21 mouse cellular contexts compared by ENCODE assay signal in the genomic region with DNA sequence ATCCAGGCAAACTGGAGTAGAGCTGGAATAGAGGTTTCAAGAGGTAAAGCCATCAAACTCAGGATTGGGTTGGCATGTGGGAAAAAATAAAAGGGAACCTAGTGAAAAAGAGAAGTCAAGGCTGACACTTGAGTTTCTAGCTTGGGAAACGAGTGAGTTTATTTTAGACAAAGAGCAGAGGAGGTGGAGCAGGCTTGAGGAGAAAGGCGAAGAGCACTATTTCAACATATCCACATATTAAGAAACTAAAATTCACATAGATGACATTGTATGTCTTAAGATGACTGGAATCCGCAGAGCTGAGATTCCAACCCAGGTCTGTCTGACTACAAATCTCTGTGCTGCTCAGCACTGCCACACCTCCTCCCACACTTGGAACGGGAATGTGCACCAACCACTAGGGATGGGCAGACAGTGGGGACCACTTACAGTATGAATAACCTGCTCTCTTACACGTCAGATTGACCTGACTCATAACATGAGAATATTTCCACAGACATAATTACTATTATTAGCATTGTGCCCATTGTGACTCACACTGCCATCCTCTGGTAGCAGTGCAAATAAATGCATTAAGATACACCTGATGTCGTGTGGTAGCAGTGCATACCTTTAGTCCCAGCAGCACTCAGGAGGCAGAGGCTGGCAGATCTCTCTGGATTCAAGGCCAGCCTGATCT. TPM values are rescaled to one million over a fixed set of nuclear protein-coding genes. Genes with fewer than 3 reads are reported as not detected.
DNase-seq lines count a peak whose midpoint lies in the region; TF ChIP-seq lines count a peak whose summit lies in the region.
"Had no signal": no experiment of that assay in that cellular context is flagged by ENCODE, and none has a peak within 500 bp of the region (broad histone marks: within the 10 kb centered on the region; RNA-seq: fewer than 3 reads in every experiment).

No protein-coding gene starts in this region.

- TF ChIP-seq CTCF in layer of hippocampus, adult 2 months (conservative IDR thresholded peaks at IDR 0.05) = peak; percentile 22
- no peak for TF ChIP-seq CTCF in bone marrow, adult 2 months (IDR thresholded peaks at IDR 0.05; ENCODE audit: control insufficient read depth, insufficient read depth, low read length)

- WGBS in bone marrow, adult 2 months = 34% methylated on average over 6 of the region's 6 CpGs

- H3K4me3 ChIP-seq in layer of hippocampus, adult 2 months = no peak overlapping the region
- no peak overlapping the region for H3K4me3 ChIP-seq in bone marrow, adult 2 months (replicated peaks; ENCODE audit: control insufficient read depth, low read depth, low read length)
- H3K4me3 ChIP-seq: embryonic facial prominence, embryonic 12.5 days; intestine, embryonic 15.5 days; midbrain, embryonic 12.5 days had no signal

- no peaks in the 10 kb centered on the region for H3K4me1 ChIP-seq in bone marrow, adult 2 months (ENCODE audit: control insufficient read depth, insufficient read depth, low read length)
- H3K4me1 ChIP-seq: embryonic facial prominence, embryonic 12.5 days; intestine, embryonic 15.5 days; midbrain, embryonic 12.5 days had no signal

- no peak overlapping the region for H3K27ac ChIP-seq in layer of hippocampus, adult 2 months
- H3K27ac ChIP-seq in bone marrow, adult 2 months (ENCODE audit: control insufficient read depth, insufficient read depth, low read depth, low read length, poor library complexity) = peak overlapping the region; percentile 78
- H3K27ac ChIP-seq: embryonic facial prominence, embryonic 12.5 days; hindbrain, embryonic 14.5 days; intestine, embryonic 15.5 days; macrophage; midbrain, embryonic 12.5 days had no signal

- no peak for TF ChIP-seq POLR2A in bone marrow, adult 2 months (IDR thresholded peaks at IDR 0.05; ENCODE audit: borderline replicate concordance, control insufficient read depth, low read depth, low read length)

- DNase-seq in layer of hippocampus, adult 2 months (ENCODE audit: low spot score in 2 of 2) = no peak
- DNase-seq in layer of hippocampus, adult 9-10 months (ENCODE audit: low spot score) = no peak
- DNase-seq in 416B (ENCODE audit: low read depth) = peak; percentile 25
- peak; percentile 45 to 52 for DNase-seq in monocyte, adult 2 months (ENCODE audit: low read depth in 1 of 2, low spot score in 2 of 2)
- no peak for DNase-seq in adrenal gland, adult 8-10 months
- no peak for DNase-seq in c-Kit-positive CD71-positive TER-119-positive erythroid progenitor cells, embryonic 14.5 days (ENCODE audit: low spot score)
- DNase-seq: cerebellum, adult 11-12 months; gastrocnemius, postnatal 25 days; heart, postnatal 36 days; liver; thymus, postnatal 36 days had no signal

RNA-seq across cellular contexts. Expression of a gene that starts 8.8 kb away (rescaled TPM):
- 10 to 100 TPM; 53.6 to 58.4 TPM for total RNA-seq in layer of hippocampus, adult 2 months (2021)
- 0.25 and 0.92 TPM in 2 replicates for polyA plus RNA-seq in bone marrow, adult 2 months (2011; ENCODE audit: insufficient read depth, insufficient read length, low replicate concordance, missing spikeins)
- 10 to 100 TPM; 29.0 to 35.6 (median 34.1) TPM for total RNA-seq in adrenal gland, adult 8-10 months (2022)
- total RNA-seq: MEL had no signal

RNA-seq across cellular contexts. Expression of a gene that starts 44.0 kb away (rescaled TPM):
- 10 to 100 TPM; 87.9 to 89.4 TPM for total RNA-seq in layer of hippocampus, adult 2 months (2021)
- polyA plus RNA-seq in bone marrow, adult 2 months (2011; ENCODE audit: insufficient read depth, insufficient read length, low replicate concordance, missing spikeins) = 23.5 and 29.2 TPM in 2 replicates
- total RNA-seq in adrenal gland, adult 8-10 months (2022) = 100 to 1,000 TPM; 127 to 133 (median 131) TPM

RNA-seq across cellular contexts. Expression of a gene that starts 45.0 kb away (rescaled TPM):
- total RNA-seq in layer of hippocampus, adult 2 months (2021) = 10 to 100 TPM; 32.3 to 33.8 TPM
- 12.5 and 16.3 TPM in 2 replicates for polyA plus RNA-seq in bone marrow, adult 2 months (2011; ENCODE audit: insufficient read depth, insufficient read length, low replicate concordance, missing spikeins)
- 10 to 100 TPM; 62.5 to 76.1 (median 70.7) TPM for total RNA-seq in adrenal gland, adult 8-10 months (2022)

RNA-seq across cellular contexts. Expression of a gene that starts 58.2 kb away (rescaled TPM):
- 10 to 100 TPM; 18.1 to 18.9 TPM for total RNA-seq in layer of hippocampus, adult 2 months (2021)
- polyA plus RNA-seq in bone marrow, adult 2 months (2011; ENCODE audit: insufficient read depth, insufficient read length, low replicate concordance, missing spikeins) = 12.1 and 17.1 TPM in 2 replicates
- total RNA-seq in adrenal gland, adult 8-10 months (2022) = 10 to 100 TPM; 30.5 to 36.2 (median 31.8) TPM

RNA-seq across cellular contexts. Expression of a gene that starts 59.0 kb away (rescaled TPM):
- not detected for total RNA-seq in layer of hippocampus, adult 2 months (2021)
- polyA plus RNA-seq in bone marrow, adult 2 months (2011; ENCODE audit: insufficient read depth, insufficient read length, low replicate concordance, missing spikeins) = not detected in 2 replicates
- total RNA-seq in adrenal gland, adult 8-10 months (2022) = not detected
- total RNA-seq: gastrocnemius, postnatal 25 days; heart, postnatal 36 days; left cerebral cortex, postnatal 25 days had no signal
- polyA plus RNA-seq: cortical plate, adult 2 months; large intestine, adult 2 months; macrophage had no signal

Comparison
In these comparisons a context has a peak if more than half of its experiments do, and no peak if none do; other contexts are left out.
1. DNase-seq: peak in 416B (single experiment) and monocyte, adult 2 months (2 of 2); none in layer of hippocampus, adult 2 months (0 of 2), layer of hippocampus, adult 9-10 months (single experiment), adrenal gland, adult 8-10 months (single experiment) and c-Kit-positive CD71-positive TER-119-positive erythroid progenitor cells, embryonic 14.5 days (single experiment).